Mouse (Mus musculus): Measurements from ENCODE around the gene Kcnf1. TPM values are rescaled to one million over a fixed set of nuclear protein-coding genes. Genes with fewer than 3 reads are reported as not detected.

Gene Kcnf1
- 0.21 and 0.42 TPM in 2 replicates for polyA plus RNA-seq (2015; fragmentation: Nextera tagmentation; extraction: Ambion mirVana)

DNA sequence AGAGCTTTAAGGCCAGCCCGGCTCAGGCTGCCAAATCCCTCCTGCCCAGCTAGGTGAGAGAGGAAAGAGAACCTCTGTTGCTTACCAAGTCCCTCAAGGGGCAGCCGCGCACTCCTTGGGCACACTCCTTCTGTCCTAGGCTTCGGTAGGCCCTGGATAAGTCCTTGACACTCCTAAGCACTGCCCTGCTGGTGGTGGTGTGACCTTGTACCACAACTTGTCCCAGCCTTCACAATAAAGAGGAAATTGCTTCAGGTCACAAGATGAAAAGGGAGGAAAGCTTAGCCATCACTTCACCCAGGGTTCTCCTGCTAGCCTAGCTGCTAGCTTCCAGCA is at the start of gene Kcnf1:
TSS of gene Kcnf1 (minus strand) at position 132 of the 336 bp plus-strand sequence.
- WGBS = 22% methylated on average over 4 of the region's 4 CpGs
- ATAC-seq (ENCODE audit: borderline replicate concordance, extremely low read depth, low FRiP score, low TSS enrichment) = no peak
- H3K4me3 ChIP-seq = peak within 1 kb of the TSS; percentile 41

DNA sequence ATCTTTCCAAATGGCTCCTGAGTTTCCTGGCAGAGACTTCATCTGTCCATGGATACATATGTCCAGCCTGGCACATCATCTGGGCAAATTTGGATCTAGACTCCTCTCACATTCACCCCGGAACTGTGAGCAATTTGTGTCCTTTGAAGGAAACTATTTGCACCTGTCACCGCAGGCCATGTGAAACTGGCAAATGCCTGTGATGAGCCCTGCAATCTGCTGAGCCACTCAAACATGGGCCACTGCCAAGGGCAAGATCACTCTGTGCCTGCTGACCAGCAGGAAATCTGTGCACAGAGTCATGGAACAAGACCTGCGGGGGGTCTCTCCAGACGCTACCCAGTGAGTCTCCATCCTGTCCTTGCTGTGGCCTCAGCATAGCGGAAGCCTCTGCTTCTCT is 48.3 kb upstream of the Kcnf1 start:
- no peak overlapping the region for H3K27ac ChIP-seq
- H3K27me3 ChIP-seq = no peaks in the 10 kb centered on the region
- WGBS = 78% methylated on average over 5 of the region's 5 CpGs
- H3K9ac ChIP-seq = no peak overlapping the region
- no peaks in the 10 kb centered on the region for H3K4me1 ChIP-seq
- no peaks in the 10 kb centered on the region for H3K9me3 ChIP-seq
- no peaks in the 10 kb centered on the region for H3K36me3 ChIP-seq
- ATAC-seq (ENCODE audit: borderline replicate concordance, extremely low read depth, low FRiP score, low TSS enrichment) = no peak
- H3K4me2 ChIP-seq = no peak overlapping the region
- no peak overlapping the region for H3K4me3 ChIP-seq

More for the DNA sequence above, at the start of gene Kcnf1:
- H3K9ac ChIP-seq = peak within 1 kb of the TSS; percentile 13; the same call in 1 of the 2 replicates
- no peaks in the 10 kb centered on the region for H3K9me3 ChIP-seq
- H3K4me1 ChIP-seq = peaks cover 15% of the 10 kb centered on the region
- H3K27me3 ChIP-seq = peaks cover 41% of the 10 kb centered on the region
- H3K27ac ChIP-seq = no peak within 1 kb of the TSS
- H3K4me2 ChIP-seq = peak within 1 kb of the TSS; percentile 91
- no peaks in the 10 kb centered on the region for H3K36me3 ChIP-seq

DNA sequence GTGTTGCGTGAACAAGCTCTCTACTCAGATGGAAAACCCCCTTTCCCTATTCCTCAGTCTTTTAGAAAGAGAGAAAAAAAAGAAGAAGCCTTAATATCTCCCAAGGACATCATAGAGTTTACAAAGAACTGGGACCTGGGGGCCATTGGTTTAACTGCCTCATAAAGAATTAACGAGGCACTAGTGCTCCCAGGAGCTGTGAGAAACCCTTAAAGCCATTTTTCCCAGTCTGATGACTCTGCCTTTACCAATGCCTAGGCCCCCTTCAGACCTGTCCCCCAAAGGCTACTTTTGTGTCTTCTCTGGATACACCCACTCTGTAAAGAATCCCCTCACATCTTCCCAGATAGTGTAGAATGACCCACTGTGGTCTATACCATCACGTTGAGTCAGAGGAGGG is 46.4 kb upstream of the Kcnf1 start:
- H3K9me3 ChIP-seq = no peaks in the 10 kb centered on the region
- no peaks in the 10 kb centered on the region for H3K4me1 ChIP-seq
- no peak overlapping the region for H3K27ac ChIP-seq
- H3K9ac ChIP-seq = no peak overlapping the region
- no peak for ATAC-seq (ENCODE audit: borderline replicate concordance, extremely low read depth, low FRiP score, low TSS enrichment)
- H3K36me3 ChIP-seq = no peaks in the 10 kb centered on the region
- WGBS = 73% methylated on average over 3 of the region's 3 CpGs
- no peaks in the 10 kb centered on the region for H3K27me3 ChIP-seq
- H3K4me3 ChIP-seq = no peak overlapping the region
- no peak overlapping the region for H3K4me2 ChIP-seq

DNA sequence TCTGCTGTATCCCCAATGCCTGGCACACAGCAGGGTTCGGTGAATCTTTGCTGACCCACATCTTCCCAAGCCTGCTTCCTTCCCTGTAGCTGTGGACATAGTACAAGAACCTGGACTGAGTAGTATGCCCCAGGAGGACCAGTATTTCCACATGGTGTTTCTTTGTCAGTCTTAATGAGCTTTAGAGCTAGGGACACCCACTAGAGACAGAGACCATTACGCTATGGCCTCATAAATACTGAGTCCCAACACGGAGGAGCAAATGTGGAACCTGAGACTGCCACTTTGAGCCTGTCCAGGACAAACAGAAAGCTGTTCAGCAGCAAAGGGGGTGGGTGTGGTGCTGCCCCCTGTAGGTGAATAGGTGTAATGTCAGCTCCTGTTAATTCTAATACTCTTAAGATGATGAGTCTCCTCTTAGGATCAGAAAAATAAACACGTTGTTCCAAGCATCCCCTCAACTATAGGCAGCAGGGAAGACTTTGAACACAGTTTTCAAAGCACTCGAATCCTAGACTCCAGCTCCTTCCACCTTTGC is 45.3 kb upstream of the Kcnf1 start:
- Histone ChIP-seq H3K9ac (no peak overlapping the region), H3K4me3 (no peak overlapping the region), H3K27ac (no peak overlapping the region), H3K27me3 (no peaks in the 10 kb centered on the region), H3K36me3 (no peaks in the 10 kb centered on the region), H3K9me3 (no peaks in the 10 kb centered on the region), H3K4me2 (no peak overlapping the region), H3K4me1 (no peaks in the 10 kb centered on the region)
- 42% methylated on average over 5 of the region's 5 CpGs for WGBS
- ATAC-seq (ENCODE audit: borderline replicate concordance, extremely low read depth, low FRiP score, low TSS enrichment) = no peak; the same call in 1 of the 2 replicates

DNA sequence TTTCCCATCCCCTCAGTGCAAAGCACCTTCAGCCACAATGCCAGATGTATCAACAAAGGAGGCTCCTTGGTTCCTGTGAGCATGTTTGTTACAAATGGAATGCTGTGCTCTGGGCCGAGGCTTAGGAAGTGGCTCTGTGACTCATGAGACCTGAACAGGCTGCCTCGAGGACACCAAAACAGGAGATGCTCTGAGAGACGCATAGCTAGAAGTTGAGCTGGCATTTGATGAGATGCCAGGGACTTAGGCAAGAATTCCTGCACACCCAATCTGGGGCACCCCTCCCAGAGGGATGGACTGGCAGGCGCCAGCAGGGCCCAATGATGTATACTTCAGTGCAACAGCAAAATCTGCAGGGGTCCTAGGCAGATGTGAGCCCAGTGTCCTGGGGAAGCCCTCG is 43.9 kb upstream of the Kcnf1 start:
- WGBS = 56% methylated on average over 5 of the region's 5 CpGs
- no peak overlapping the region for H3K9ac ChIP-seq
- H3K4me2 ChIP-seq = no peak overlapping the region
- H3K36me3 ChIP-seq = no peaks in the 10 kb centered on the region
- H3K4me1 ChIP-seq = no peaks in the 10 kb centered on the region
- no peaks in the 10 kb centered on the region for H3K9me3 ChIP-seq
- H3K4me3 ChIP-seq = no peak overlapping the region
- H3K27me3 ChIP-seq = no peaks in the 10 kb centered on the region
- no peak for ATAC-seq (ENCODE audit: borderline replicate concordance, extremely low read depth, low FRiP score, low TSS enrichment)
- H3K27ac ChIP-seq = no peak overlapping the region

DNA sequence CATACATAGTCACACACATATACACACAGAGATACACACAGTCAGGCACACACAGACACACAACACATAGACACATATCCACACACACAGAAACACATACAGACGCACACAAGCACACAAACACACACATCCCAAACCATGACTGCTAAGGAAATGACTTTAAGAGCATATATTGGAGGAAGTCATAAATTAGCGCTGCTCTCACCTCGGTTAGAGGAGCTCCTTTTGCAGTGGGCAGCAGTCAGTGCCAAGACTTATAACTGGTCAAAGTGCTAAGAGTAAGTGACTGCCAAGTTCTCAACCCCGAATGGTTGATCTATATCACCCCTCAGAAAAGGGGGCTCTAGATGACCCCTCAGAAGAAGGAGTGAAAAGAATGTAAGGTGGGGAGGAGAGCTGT is 42.4 kb upstream of the Kcnf1 start:
- Histone ChIP-seq H3K4me1 (no peaks in the 10 kb centered on the region), H3K36me3 (no peaks in the 10 kb centered on the region), H3K9ac (no peak overlapping the region), H3K27ac (no peak overlapping the region), H3K27me3 (no peaks in the 10 kb centered on the region), H3K4me2 (no peak overlapping the region), H3K4me3 (no peak overlapping the region), H3K9me3 (no peaks in the 10 kb centered on the region)
- WGBS = 54% methylated on average over 4 of the region's 4 CpGs
- no peak for ATAC-seq (ENCODE audit: borderline replicate concordance, extremely low read depth, low FRiP score, low TSS enrichment)

DNA sequence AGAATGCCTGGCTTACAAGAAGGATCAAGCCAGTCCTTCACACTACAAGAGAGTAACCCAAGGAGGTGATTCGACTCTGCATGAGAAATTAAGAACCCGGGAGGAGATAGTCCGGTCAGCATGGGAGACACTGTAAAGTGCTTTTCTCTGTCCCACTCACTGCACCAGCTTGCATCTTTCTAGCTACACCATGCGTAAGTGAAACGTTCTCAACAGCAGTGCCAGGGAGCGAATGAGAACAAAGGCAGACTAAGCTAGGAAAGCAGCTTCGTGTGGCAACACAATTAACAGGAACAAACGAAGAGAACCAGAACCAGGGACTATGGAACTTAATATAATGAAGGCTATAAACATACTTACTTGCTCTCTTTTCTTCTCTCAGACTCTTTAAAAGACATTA is 41.7 kb upstream of the Kcnf1 start:
- Histone ChIP-seq H3K9me3 (no peaks in the 10 kb centered on the region), H3K4me1 (no peaks in the 10 kb centered on the region), H3K9ac (no peak overlapping the region), H3K36me3 (no peaks in the 10 kb centered on the region), H3K27me3 (no peaks in the 10 kb centered on the region), H3K4me2 (no peak overlapping the region), H3K4me3 (no peak overlapping the region), H3K27ac (no peak overlapping the region)
- ATAC-seq (ENCODE audit: borderline replicate concordance, extremely low read depth, low FRiP score, low TSS enrichment) = no peak
- WGBS = 51% methylated on average over 8 of the region's 8 CpGs

DNA sequence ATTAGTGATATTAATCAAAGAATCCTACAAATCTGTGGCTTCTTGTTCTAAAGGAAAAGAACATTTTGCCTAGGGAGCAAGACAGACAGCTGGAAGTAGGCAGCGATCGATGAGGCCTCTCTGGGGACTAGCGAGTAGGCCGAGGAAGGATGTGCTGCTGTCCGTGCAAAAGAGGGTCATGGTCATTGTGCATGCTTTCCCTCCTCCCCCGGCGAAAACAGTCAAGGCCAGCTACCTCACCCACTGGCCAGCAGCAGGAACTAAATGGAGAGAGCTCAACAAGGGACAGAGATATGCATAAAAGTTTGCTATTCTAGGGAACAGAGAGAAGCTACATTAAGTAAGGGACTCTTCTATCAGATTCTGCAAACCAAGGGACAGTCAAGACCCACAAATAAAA is 39.1 kb upstream of the Kcnf1 start:
- Histone ChIP-seq H3K4me3 (no peak overlapping the region), H3K4me2 (no peak overlapping the region), H3K9ac (no peak overlapping the region), H3K27ac (no peak overlapping the region), H3K27me3 (no peaks in the 10 kb centered on the region), H3K4me1 (no peaks in the 10 kb centered on the region), H3K9me3 (no peaks in the 10 kb centered on the region), H3K36me3 (no peaks in the 10 kb centered on the region)
- WGBS = 86% methylated on average over 7 of the region's 7 CpGs
- ATAC-seq (ENCODE audit: borderline replicate concordance, extremely low read depth, low FRiP score, low TSS enrichment) = no peak

DNA sequence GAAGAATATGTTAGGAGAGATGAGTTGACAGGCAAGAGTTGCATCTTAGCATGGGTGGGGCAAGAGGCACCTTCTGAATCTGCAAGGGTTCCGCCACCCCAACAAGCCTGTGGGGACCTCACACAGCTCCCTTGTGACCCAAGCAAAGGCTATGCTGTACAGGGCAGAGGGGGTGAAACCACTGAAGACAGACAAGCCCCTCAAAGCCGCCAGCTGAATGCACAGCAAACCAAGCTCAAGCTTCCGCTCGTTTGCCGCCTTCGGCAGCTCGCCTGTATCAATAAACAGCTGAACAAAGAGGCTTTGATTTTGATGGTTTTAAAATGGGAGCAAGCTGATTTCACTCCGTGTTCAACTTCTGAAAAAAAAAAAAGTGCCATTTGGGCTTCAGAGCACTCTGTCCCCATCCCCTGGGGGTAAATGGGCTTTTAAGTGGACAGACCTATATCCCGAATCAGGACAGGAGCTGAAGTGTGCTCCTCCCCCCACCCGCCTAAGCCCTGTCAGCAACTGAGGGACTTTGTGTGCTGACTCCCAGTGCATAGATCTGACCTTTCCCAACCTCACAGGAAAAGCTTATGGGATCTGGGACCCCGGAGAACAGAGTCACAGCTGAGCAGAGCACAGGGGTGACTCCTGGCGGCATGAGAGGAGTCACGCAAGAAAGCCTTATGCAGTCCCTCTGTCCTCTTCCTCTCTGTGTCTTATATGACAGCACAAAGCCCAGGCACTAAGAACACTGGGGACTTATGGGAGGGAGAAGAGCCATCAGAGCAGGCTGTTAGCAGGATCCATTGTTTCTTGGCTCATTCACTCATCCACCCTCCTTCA is 26.0 kb upstream of the Kcnf1 start:
- Histone ChIP-seq H3K4me3 (no peak overlapping the region), H3K9me3 (no peaks in the 10 kb centered on the region), H3K27ac (no peak overlapping the region), H3K4me1 (no peaks in the 10 kb centered on the region), H3K4me2 (no peak overlapping the region), H3K36me3 (no peaks in the 10 kb centered on the region), H3K27me3 (no peaks in the 10 kb centered on the region), H3K9ac (no peak overlapping the region)
- WGBS = 30% methylated on average over 13 of the region's 13 CpGs
- no peak for ATAC-seq (ENCODE audit: borderline replicate concordance, extremely low read depth, low FRiP score, low TSS enrichment)

DNA sequence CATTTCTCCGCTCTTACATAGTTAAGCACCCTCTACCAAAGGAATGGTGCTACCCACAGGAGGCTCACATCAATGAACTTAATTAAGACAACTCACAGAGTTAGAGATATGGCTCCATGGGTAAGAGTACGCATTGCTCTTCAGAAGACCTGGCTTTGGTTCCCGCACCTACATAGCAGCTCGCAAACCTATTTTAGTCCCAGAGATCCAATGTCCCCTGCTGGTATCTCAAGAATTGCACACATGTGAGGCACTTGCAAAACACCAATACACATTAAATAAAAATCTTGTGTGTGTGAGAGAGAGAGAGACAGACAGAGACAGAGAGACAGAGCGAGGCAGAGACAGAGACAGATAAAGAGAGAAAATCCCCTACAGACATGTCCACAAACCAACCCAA is 21.9 kb upstream of the Kcnf1 start:
- Histone ChIP-seq H3K4me3 (no peak overlapping the region), H3K27ac (no peak overlapping the region), H3K4me2 (no peak overlapping the region), H3K9me3 (no peaks in the 10 kb centered on the region), H3K36me3 (no peaks in the 10 kb centered on the region), H3K9ac (no peak overlapping the region), H3K4me1 (no peaks in the 10 kb centered on the region), H3K27me3 (no peaks in the 10 kb centered on the region)
- 93% methylated on average over 5 of the region's 5 CpGs for WGBS
- ATAC-seq (ENCODE audit: borderline replicate concordance, extremely low read depth, low FRiP score, low TSS enrichment) = no peak

DNA sequence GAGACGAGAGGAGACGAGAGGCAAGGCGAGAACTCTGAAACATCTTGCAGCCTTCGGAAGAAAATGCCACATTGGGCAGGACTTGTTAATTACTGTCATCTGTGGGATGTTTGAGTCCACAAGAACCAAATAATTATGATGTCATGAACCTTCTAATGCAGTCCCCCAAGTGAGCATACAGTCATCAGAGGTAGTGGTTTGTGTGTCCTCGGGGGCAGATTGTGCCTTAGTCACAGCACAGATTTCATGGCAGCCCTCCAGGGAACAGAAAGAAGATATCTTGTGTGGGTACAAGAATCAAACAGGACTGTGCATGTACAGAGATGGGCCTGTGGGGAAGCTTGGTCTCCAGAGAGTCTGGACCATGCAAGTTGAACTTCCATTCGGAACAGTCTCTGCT is 17.5 kb upstream of the Kcnf1 start:
- H3K27me3 ChIP-seq = no peaks in the 10 kb centered on the region
- no peaks in the 10 kb centered on the region for H3K4me1 ChIP-seq
- H3K9ac ChIP-seq = no peak overlapping the region
- no peak overlapping the region for H3K4me3 ChIP-seq
- no peak overlapping the region for H3K27ac ChIP-seq
- ATAC-seq (ENCODE audit: borderline replicate concordance, extremely low read depth, low FRiP score, low TSS enrichment) = no peak
- WGBS = 79% methylated on average over 6 of the region's 6 CpGs
- no peaks in the 10 kb centered on the region for H3K9me3 ChIP-seq
- no peak overlapping the region for H3K4me2 ChIP-seq
- H3K36me3 ChIP-seq = no peaks in the 10 kb centered on the region

DNA sequence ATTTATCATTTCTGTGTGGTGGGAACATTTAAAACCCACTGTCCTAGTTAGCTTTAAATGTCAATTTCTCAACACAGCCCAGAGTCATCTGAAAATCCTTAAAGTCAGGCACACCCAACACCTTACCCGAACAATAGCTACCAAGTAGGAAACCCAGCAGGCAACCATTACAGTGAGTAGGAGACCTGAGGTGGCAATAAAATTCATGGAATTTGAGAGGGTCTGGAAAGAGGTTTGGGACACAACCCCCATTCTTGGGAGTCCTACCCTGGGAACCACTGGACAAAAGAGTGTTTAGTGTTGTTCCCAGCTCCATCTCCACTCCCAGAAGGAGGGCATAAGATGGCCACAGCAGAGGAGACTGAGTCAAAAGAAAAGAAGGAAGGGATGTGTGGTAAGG is 16.6 kb upstream of the Kcnf1 start:
- Histone ChIP-seq H3K27ac (no peak overlapping the region), H3K36me3 (no peaks in the 10 kb centered on the region), H3K4me1 (no peaks in the 10 kb centered on the region), H3K27me3 (no peaks in the 10 kb centered on the region), H3K9me3 (no peaks in the 10 kb centered on the region), H3K4me2 (no peak overlapping the region), H3K9ac (no peak overlapping the region), H3K4me3 (no peak overlapping the region)
- WGBS = 86% methylated on average over 1 of the region's 1 CpGs
- ATAC-seq (ENCODE audit: borderline replicate concordance, extremely low read depth, low FRiP score, low TSS enrichment) = no peak

Measured in lung, embryonic 15.5 days (tissue).